ENCODE assay signal across 22 mouse cellular contexts in genomic region chr15:11882508-11883205, GRCm38 (mm10). TPM values are rescaled to one million over a fixed set of nuclear protein-coding genes. Genes with fewer than 3 reads are reported as not detected.
DNase-seq lines count a peak whose midpoint lies in the region; ATAC-seq lines count a peak whose summit lies in the region.
"Had no signal": no experiment of that assay in that cellular context is flagged by ENCODE, and none has a peak within 500 bp of the region (broad histone marks: within the 10 kb centered on the region; RNA-seq: fewer than 3 reads in every experiment).

No protein-coding gene starts in this region.

- ATAC-seq in heart, embryonic 15.5 days (replicated peaks; ENCODE audit: insufficient number of reproducible peaks, insufficient read depth, low FRiP score, low read depth): no peak
- no peak for ATAC-seq in heart, embryonic 11.5 days (replicated peaks; ENCODE audit: insufficient number of reproducible peaks, low FRiP score, low TSS enrichment)
- ATAC-seq: forebrain, embryonic 14.5 days; liver, postnatal 0 days had no signal

- no peak overlapping the region for H3K4me2 ChIP-seq in heart, embryonic 15.5 days
- no peak overlapping the region for H3K4me2 ChIP-seq in heart, embryonic 11.5 days
- H3K4me2 ChIP-seq: heart, embryonic 13.5 days; neural tube, embryonic 12.5 days had no signal

- H3K27me3 ChIP-seq in heart, embryonic 15.5 days: no peaks in the 10 kb centered on the region
- no peaks in the 10 kb centered on the region for H3K27me3 ChIP-seq in heart, embryonic 11.5 days (ENCODE audit: control insufficient read depth, insufficient read depth, low read length)
- H3K27me3 ChIP-seq: heart, embryonic 13.5 days; neural tube, embryonic 12.5 days had no signal

- 0 out of 2 replicates have a peak, but pooled peaks cover 3% of the 10 kb centered on the region for H3K36me3 ChIP-seq in heart, embryonic 15.5 days
- H3K36me3 ChIP-seq in heart, embryonic 11.5 days (ENCODE audit: control insufficient read depth, insufficient read depth, low read length): no peaks in the 10 kb centered on the region
- H3K36me3 ChIP-seq: G1E; midbrain, embryonic 10.5 days; neural tube, embryonic 12.5 days had no signal

- no peak overlapping the region for H3K4me3 ChIP-seq in heart, embryonic 15.5 days
- H3K4me3 ChIP-seq in heart, embryonic 11.5 days (ENCODE audit: low read depth, low read length): no peak overlapping the region
- H3K4me3 ChIP-seq: embryonic facial prominence, embryonic 10.5 days; heart, embryonic 13.5 days; midbrain, embryonic 10.5 days; neural tube, embryonic 12.5 days had no signal

- H3K4me1 ChIP-seq in heart, embryonic 15.5 days (replicated peaks): no peaks in the 10 kb centered on the region
- H3K4me1 ChIP-seq in heart, embryonic 11.5 days (ENCODE audit: control insufficient read depth, insufficient read depth, low read length): no peaks in the 10 kb centered on the region
- H3K4me1 ChIP-seq: embryonic facial prominence, embryonic 10.5 days; neural tube, embryonic 12.5 days had no signal

- H3K9ac ChIP-seq in heart, embryonic 15.5 days: no peak overlapping the region
- no peak overlapping the region for H3K9ac ChIP-seq in heart, embryonic 11.5 days (ENCODE audit: low read depth, low read length)
- H3K9ac ChIP-seq: heart, embryonic 13.5 days; liver, postnatal 0 days; neural tube, embryonic 12.5 days had no signal

- peak; percentile 29 to 48 for DNase-seq in kidney, postnatal 4 days
- no peak for DNase-seq in kidney, adult 8-10 months
- peak; percentile 43 to 46 for DNase-seq in right cerebral cortex, adult 2 months (ENCODE audit: low spot score in 2 of 2)
- no peak for DNase-seq in right cerebral cortex, postnatal 4 days
- DNase-seq in ovary, postnatal 36 days (ENCODE audit: low spot score): no peak
- DNase-seq: adrenal gland, adult 2 months; cerebellum, adult 11-12 months; cerebellum, postnatal 25 days; gastrocnemius, postnatal 14 days; kidney, adult 9 months; liver; liver, postnatal 0 days; lung, postnatal 36 days; thymus, postnatal 4 days had no signal

- H3K9me3 ChIP-seq in heart, embryonic 15.5 days (replicated peaks): no peaks in the 10 kb centered on the region; the same call in 1 of the 2 replicates
- no peaks in the 10 kb centered on the region for H3K9me3 ChIP-seq in heart, embryonic 11.5 days (replicated peaks; ENCODE audit: control insufficient read depth, low read length)
- H3K9me3 ChIP-seq: G1E; neural tube, embryonic 12.5 days had no signal

- H3K27ac ChIP-seq in heart, embryonic 15.5 days: peak overlapping the region; percentile 12; the same call in 1 of the 2 replicates
- no peak overlapping the region for H3K27ac ChIP-seq in heart, embryonic 11.5 days (ENCODE audit: low read depth, low read length)
- H3K27ac ChIP-seq: embryonic facial prominence, embryonic 10.5 days; heart, embryonic 13.5 days; midbrain, embryonic 10.5 days; neural tube, embryonic 12.5 days had no signal

- 60% methylated on average over 10 of the region's 10 CpGs for WGBS in heart, embryonic 15.5 days
- WGBS in heart, embryonic 11.5 days (ENCODE audit: insufficient replicate concordance): 57% methylated on average over 10 of the region's 10 CpGs

RNA-seq across cellular contexts. Expression of gene Npr3, which starts 24.4 kb away (rescaled TPM):
- polyA plus RNA-seq in heart, embryonic 15.5 days (2015; fragmentation: Nextera tagmentation; extraction: Ambion mirVana): 8.3 and 8.9 TPM in 2 replicates
- polyA plus RNA-seq in heart, embryonic 11.5 days (2014; fragmentation: Nextera tagmentation; extraction: Ambion mirVana): 15.7 and 16.0 TPM in 2 replicates
- polyA plus RNA-seq: G1E had no signal

Comparison
In these comparisons a context has a peak if more than half of its experiments do, and no peak if none do; other contexts are left out.
1. DNase-seq: peak in kidney, postnatal 4 days (2 of 2) and right cerebral cortex, adult 2 months (2 of 2); none in kidney, adult 8-10 months (0 of 2), right cerebral cortex, postnatal 4 days (single experiment) and ovary, postnatal 36 days (single experiment).